ENCODE assay signal across 26 mouse cellular contexts in the genomic region with DNA sequence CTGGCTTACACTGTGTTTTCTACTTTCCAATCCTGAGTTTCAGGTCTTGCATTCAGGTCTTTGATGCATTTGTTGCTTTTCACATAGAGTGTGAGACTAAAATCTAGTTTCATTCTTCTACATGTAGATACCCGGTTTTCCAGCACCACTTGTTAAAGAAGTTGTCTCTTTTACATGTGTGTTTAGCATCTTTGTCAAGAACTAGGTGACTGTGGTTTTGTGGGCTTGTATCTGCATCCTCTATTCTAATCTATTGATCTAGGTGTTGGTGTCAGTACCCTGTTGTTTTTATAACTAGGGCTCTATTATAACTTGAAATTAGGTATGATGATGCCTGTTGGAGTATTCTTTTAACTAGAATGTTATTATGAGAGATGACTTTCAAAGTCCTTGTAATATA.
A peak's percentile ranks its signal among the peaks of the same experiment; 100 is the strongest.
DNase-seq lines count a peak whose midpoint lies in the region; ATAC-seq lines count a peak whose summit lies in the region.
"Had no signal": no experiment of that assay in that cellular context is flagged by ENCODE, and none has a peak within 500 bp of the region (broad histone marks: within the 10 kb centered on the region; RNA-seq: fewer than 3 reads in every experiment).

No protein-coding gene starts in this region.

- H3K4me2 ChIP-seq in hindbrain, embryonic 13.5 days, result no peak overlapping the region
- H3K4me2 ChIP-seq: embryonic facial prominence, embryonic 15.5 days; forebrain, embryonic 12.5 days; hindbrain, embryonic 12.5 days; liver, embryonic 11.5 days; midbrain, embryonic 13.5 days had no signal

- H3K27ac ChIP-seq in hindbrain, embryonic 13.5 days, result no peak overlapping the region
- H3K27ac ChIP-seq: embryonic facial prominence, embryonic 10.5 days; embryonic facial prominence, embryonic 15.5 days; forebrain, embryonic 12.5 days; hindbrain, embryonic 12.5 days; midbrain, embryonic 13.5 days had no signal

- DNase-seq in lung, postnatal 25 days (ENCODE audit: low spot score), result peak; percentile 3
- no peak for DNase-seq in lung, adult 18-20 months
- peak; percentile 80 for DNase-seq in CD4-positive helper T cell, adult 2 months (ENCODE audit: low read depth, low spot score)
- peak; percentile 55 for DNase-seq in T-cell, adult 2 months (ENCODE audit: low spot score)
- no peak for DNase-seq in ovary, postnatal 10 days (ENCODE audit: low spot score)
- no peak for DNase-seq in c-Kit-positive CD71-positive TER-119-positive erythroid progenitor cells, embryonic 14.5 days (ENCODE audit: low spot score)
- DNase-seq: adrenal gland, postnatal 14 days; cerebellum, adult 11-12 months; cerebellum, postnatal 25 days; forebrain, postnatal 0 days; gastrocnemius, postnatal 10 days; heart, postnatal 14 days; kidney, adult 11 months; kidney, postnatal 14 days; layer of hippocampus, adult 9-11 months; lung, postnatal 4 days; right cerebral cortex, postnatal 4 days had no signal

- no peaks in the 10 kb centered on the region for H3K36me3 ChIP-seq in hindbrain, embryonic 13.5 days
- H3K36me3 ChIP-seq: embryonic facial prominence, embryonic 10.5 days; embryonic facial prominence, embryonic 15.5 days; forebrain, embryonic 12.5 days; hindbrain, embryonic 12.5 days; midbrain, embryonic 13.5 days had no signal

- peak; percentile 58; the same call in 1 of the 2 replicates for ATAC-seq in monocyte, adult 5-6 weeks (replicated peaks; ENCODE audit: insufficient number of reproducible peaks, low FRiP score, low TSS enrichment, poor library complexity, severe bottlenecking)
- ATAC-seq in hindbrain, embryonic 13.5 days (ENCODE audit: low FRiP score), result no peak
- ATAC-seq: forebrain, postnatal 0 days; midbrain, embryonic 13.5 days had no signal

- WGBS in hindbrain, embryonic 13.5 days, result 78% methylated on average over 1 of the region's 1 CpGs

- no peaks in the 10 kb centered on the region for H3K4me1 ChIP-seq in hindbrain, embryonic 13.5 days (replicated peaks)
- H3K4me1 ChIP-seq: embryonic facial prominence, embryonic 10.5 days; embryonic facial prominence, embryonic 15.5 days; forebrain, embryonic 12.5 days; hindbrain, embryonic 12.5 days; midbrain, embryonic 13.5 days had no signal

- H3K4me3 ChIP-seq in hindbrain, embryonic 13.5 days, result no peak overlapping the region
- H3K4me3 ChIP-seq: embryonic facial prominence, embryonic 10.5 days; embryonic facial prominence, embryonic 15.5 days; forebrain, embryonic 12.5 days; hindbrain, embryonic 12.5 days; midbrain, embryonic 13.5 days had no signal

- no peaks in the 10 kb centered on the region for H3K27me3 ChIP-seq in hindbrain, embryonic 13.5 days
- H3K27me3 ChIP-seq: CH12.LX; embryonic facial prominence, embryonic 15.5 days; forebrain, embryonic 12.5 days; hindbrain, embryonic 12.5 days; midbrain, embryonic 13.5 days had no signal

- H3K9ac ChIP-seq in hindbrain, embryonic 13.5 days, result no peak overlapping the region
- H3K9ac ChIP-seq: embryonic facial prominence, embryonic 15.5 days; forebrain, embryonic 12.5 days; forebrain, postnatal 0 days; hindbrain, embryonic 12.5 days; midbrain, embryonic 13.5 days had no signal

- H3K9me3 ChIP-seq in hindbrain, embryonic 13.5 days, result no peaks in the 10 kb centered on the region
- H3K9me3 ChIP-seq: embryonic facial prominence, embryonic 10.5 days; embryonic facial prominence, embryonic 15.5 days; forebrain, embryonic 12.5 days; hindbrain, embryonic 12.5 days had no signal

Comparison
In these comparisons a context has a peak if more than half of its experiments do, and no peak if none do; other contexts are left out.
1. DNase-seq: peak in lung, postnatal 25 days (single experiment), CD4-positive helper T cell, adult 2 months (single experiment) and T-cell, adult 2 months (single experiment); none in lung, adult 18-20 months (0 of 2), ovary, postnatal 10 days (single experiment) and c-Kit-positive CD71-positive TER-119-positive erythroid progenitor cells, embryonic 14.5 days (single experiment).